Mouse (Mus musculus) mesoderm, embryonic 11.5 days (tissue): Measurements from ENCODE around the gene Hoxc11.

Experiments used
- DNase-seq: peaks from one replicate; pipeline ENCODE4 v3.0.0-alpha.2; 2012; ENCODE audit warnings: low read depth, low spot score

Gene Hoxc11

GRCm38 (mm10) chr15:102936279-102936972 is 17.8 kb upstream of the Hoxc11 start, which contains the start of gene Hoxc12:
Gene Hoxc12 (plus strand): TSS chr15:102936757.
- no peak for DNase-seq

- DNase-seq: no peak
These were observed 17.1 kb upstream of the Hoxc11 start for GRCm38 (mm10) chr15:102937036-102937666.

- no peak for DNase-seq
These were observed 14.7 kb upstream of the Hoxc11 start for GRCm38 (mm10) chr15:102939256-102940155.

- no peak for DNase-seq
These were observed 11.3 kb upstream of the Hoxc11 start for GRCm38 (mm10) chr15:102942739-102943467.

GRCm38 (mm10) chr15:102943468-102943813 is 10.8 kb upstream of the Hoxc11 start:
- no peak for DNase-seq

GRCm38 (mm10) chr15:102945185-102946077 is 8.8 kb upstream of the Hoxc11 start:
- no peak for DNase-seq

- DNase-seq: no peak
These were observed 7.0 kb upstream of the Hoxc11 start for GRCm38 (mm10) chr15:102947276-102947675.

GRCm38 (mm10) chr15:102948842-102949241 is 5.4 kb upstream of the Hoxc11 start:
- no peak for DNase-seq

GRCm38 (mm10) chr15:102949696-102950095 is 4.5 kb upstream of the Hoxc11 start:
- DNase-seq: no peak

GRCm38 (mm10) chr15:102950877-102951276 is 3.4 kb upstream of the Hoxc11 start:
- no peak for DNase-seq

GRCm38 (mm10) chr15:102953561-102953960 is 666 bp upstream of the Hoxc11 start:
- DNase-seq: no peak

- DNase-seq: no peak
These were observed 768 bp downstream of the Hoxc11 start for GRCm38 (mm10) chr15:102955007-102955382.

GRCm38 (mm10) chr15:102955833-102956640 is 1.8 kb downstream of the Hoxc11 start:
- no peak for DNase-seq

GRCm38 (mm10) chr15:102956906-102957305 is 2.7 kb downstream of the Hoxc11 start:
- no peak for DNase-seq

- no peak for DNase-seq
These were observed 5.5 kb downstream of the Hoxc11 start for GRCm38 (mm10) chr15:102959663-102960191.

GRCm38 (mm10) chr15:102961728-102962127 is 7.5 kb downstream of the Hoxc11 start:
- DNase-seq: no peak

- DNase-seq: no peak
These were observed 8.3 kb downstream of the Hoxc11 start for GRCm38 (mm10) chr15:102962492-102962891.

GRCm38 (mm10) chr15:102963259-102963658 is 9.0 kb downstream of the Hoxc11 start:
- DNase-seq: no peak
